Mouse (Mus musculus) lung, postnatal 14 days (tissue): Measurements from ENCODE around the gene Fbxo41.
"Not testable (repeated sequence)": the region's sequence is repeated elsewhere in the genome, so short reads cannot be mapped to it uniquely, and the experiment has no call there.

Experiments used
- DNase-seq: peaks from one replicate; pipeline ENCODE4 v3.0.0; 2021

Fbxo41 gene

GRCm38 (mm10) chr6:85490252-85490651 lies 12.5 kb downstream of the Fbxo41 start:
- DNase-seq, result no peak

GRCm38 (mm10) chr6:85489717-85490116 lies 13.1 kb downstream of the Fbxo41 start:
- no peak for DNase-seq

DNA sequence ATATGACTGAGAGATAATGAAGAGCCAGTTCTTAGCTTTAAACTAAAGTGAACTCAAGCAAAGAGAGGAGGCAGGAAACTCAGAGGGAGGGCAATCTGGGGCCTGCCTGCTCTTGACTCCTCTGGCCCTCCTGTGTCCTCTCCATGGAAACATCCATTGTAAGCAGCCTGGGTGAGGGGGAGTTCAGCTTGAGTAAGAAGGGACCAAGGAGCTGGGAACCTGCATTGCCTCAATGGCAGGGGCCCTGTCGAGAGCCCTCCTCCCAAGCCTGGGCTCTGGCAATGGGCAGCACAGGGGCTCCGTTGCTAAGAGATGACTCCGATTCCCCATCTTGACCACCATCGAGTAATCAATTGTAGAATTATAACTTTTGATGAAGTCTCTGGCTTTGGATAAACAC lies 14.3 kb downstream of the Fbxo41 start:
- no peak for DNase-seq

GRCm38 (mm10) chr6:85485738-85486137 lies 17.1 kb downstream of the Fbxo41 start:
- DNase-seq, result no peak

- no peak for DNase-seq
Measured at GRCm38 (mm10) chr6:85483843-85484721, 18.7 kb downstream of the Fbxo41 start.

DNA sequence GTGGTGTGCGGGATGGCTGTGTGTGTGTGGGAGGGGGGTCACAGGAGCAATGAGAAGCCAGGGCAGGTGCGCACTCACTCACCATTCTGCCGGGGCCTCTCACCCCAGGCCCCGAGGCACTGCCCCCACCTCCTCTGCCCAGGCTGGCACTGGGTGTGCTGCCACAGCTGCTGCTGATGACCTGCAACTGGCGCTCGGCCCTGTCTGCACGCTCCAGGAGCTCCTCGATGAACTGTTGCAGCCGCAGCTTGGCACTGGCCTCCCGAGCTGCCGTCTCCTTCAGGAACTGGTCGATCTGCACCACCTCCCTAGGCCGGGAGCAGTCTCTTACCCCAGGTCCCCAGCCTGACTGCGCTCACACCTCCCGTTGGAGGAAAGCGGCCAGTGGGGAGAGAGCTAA lies 22.1 kb downstream of the Fbxo41 start:
- no peak for DNase-seq

DNA sequence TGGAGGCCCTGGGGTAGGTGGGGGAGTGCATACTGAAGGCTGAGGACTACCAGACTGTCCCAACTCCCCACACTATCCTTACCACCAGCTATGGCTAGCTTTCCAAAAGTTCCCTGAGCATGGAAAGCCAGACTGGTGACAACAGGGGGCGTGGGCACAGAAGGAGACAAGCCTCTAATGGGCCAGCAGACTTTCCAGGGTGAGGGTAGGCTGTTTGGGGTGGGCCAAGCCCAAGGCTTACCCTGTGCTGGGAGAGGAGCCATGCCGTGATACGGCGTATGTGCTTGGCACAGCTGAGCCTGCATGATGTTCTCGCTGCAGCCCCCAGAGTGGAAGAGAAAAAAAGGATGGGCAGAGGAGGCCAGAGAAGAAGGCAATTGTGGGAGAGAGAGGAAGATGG lies 22.8 kb downstream of the Fbxo41 start:
- no peak for DNase-seq

- DNase-seq, result no peak
Measured at GRCm38 (mm10) chr6:85478416-85478815, 24.4 kb downstream of the Fbxo41 start.

- DNase-seq, result peak; percentile 32
Measured at GRCm38 (mm10) chr6:85477366-85477917, 25.4 kb downstream of the Fbxo41 start.

GRCm38 (mm10) chr6:85475581-85475980 lies 27.2 kb downstream of the Fbxo41 start:
- DNase-seq, result no peak

- DNase-seq, result no peak
Measured at GRCm38 (mm10) chr6:85472542-85472941, 30.3 kb downstream of the Fbxo41 start.

DNA sequence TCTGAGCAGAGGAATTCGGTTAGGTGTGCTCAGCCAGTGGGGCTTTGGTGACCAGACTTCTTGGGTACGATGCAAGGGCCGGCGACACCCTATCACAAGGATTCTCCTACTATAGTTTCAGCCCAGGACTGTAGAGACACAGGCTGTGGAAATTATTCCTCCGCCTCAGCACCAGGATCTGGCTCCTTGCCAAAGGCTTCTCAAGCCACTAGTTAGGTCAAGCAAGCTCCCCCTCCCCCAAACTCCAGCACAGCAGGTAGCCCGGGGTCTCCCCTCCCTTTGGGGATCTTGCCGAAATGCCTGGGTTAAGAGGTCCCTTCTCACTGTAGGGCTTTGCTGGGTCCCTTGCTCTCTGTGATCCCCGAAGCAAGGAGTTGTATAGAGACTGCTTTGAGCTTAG lies 30.8 kb downstream of the Fbxo41 start:
- DNase-seq, result no peak

- no peak for DNase-seq
Measured at GRCm38 (mm10) chr6:85469660-85470430, 32.9 kb downstream of the Fbxo41 start.

GRCm38 (mm10) chr6:85465381-85465780 lies 37.4 kb downstream of the Fbxo41 start:
- no peak for DNase-seq

DNA sequence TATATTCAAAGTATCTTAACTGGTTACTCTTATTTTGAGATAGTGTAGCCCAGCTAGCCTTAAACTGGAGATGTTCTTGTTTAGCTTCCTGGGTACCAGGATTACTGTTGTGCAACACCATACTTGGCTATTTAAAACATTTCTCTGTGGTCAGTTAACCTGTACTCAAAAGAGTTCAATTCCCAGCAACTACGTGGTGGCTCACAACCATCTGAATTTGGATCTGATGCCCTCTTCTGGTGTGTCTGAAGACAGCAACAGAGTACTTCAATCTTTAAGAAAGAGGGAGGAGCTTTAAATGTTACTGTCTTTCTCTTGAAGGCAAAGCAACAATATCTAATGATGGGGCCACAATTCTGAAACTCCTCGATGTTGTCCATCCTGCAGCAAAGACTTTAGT lies 43.2 kb downstream of the Fbxo41 start:
- DNase-seq, result no peak

DNA sequence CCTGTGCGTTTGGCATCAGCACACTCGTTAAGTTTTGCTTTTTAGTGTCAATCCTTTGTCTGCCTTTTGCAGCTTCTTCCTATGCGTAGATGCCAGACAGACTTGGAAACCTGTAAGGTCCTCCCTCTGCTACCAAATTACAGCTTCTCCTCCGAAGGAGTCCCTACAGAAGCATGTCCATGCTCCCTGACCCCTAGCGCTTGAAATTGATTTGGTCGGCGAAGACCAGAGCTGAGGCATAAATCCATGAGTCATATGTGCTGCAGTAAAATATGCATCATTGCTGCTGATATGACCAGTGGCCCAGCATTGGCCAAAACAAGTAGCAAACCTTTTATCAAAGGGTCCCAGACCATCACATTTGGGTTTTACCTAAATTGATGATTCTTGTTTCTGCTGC lies 50.0 kb downstream of the Fbxo41 start:
- no peak for DNase-seq

GRCm38 (mm10) chr6:85452411-85452665 lies 50.5 kb downstream of the Fbxo41 start:
- no peak for DNase-seq

- peak; percentile 97 for DNase-seq
Measured at GRCm38 (mm10) chr6:85451664-85452410, 51.0 kb downstream of the Fbxo41 start, which contains the start of gene Pradc1. Gene Pradc1, minus strand, starts transcription at chr6:85451970.

DNA sequence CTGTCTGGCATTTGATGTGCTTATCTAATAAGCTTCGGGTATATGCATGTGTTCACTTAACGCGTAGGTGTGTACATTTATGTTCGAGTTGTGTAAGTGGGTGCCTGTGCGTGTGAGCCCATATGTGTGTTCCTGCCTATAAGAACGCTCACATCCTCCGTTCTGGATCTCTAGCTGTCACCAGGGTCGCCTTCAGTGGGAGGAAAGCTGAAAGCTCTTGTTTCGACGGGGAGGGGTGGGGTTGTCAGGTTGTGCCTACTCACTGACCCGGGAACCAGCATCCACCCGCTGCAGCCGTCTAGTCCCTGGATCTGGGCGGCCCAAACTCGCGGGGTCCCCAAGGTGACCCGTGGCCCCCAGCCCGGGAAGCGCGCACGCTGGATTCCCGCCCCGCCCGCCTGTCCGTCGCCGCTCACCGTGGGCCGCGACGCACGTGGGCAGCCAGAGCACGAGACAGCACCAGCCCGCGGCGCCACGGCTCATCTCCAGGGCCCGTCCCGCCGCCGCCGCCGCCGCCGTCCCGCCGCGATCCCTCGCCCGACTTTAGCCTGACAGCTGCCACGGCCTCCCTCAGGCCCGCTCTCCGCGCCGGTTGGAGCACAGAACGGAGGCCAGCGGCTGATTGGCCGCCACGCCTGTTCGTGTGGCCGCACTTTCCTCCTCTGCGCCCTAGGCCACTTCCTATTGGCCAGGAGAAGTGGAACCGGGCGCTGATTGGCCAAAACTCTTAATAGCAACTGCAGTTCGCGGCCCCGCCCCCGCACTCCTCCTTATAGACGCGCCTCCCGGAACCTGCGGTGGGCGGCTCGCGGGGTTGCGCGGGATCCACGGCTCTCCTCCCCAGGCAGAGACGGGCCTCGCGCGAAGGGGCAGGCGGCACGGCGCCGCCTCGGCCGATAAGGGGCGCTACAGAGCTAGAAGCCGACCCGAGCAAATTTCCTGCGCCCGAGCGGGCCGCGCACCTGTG lies 51.8 kb downstream of the Fbxo41 start, which contains the start of gene Cct7:
Gene Cct7, plus strand, starts transcription at position 818 of the 967 bp plus-strand sequence.
- DNase-seq, result peak; percentile 99

DNA sequence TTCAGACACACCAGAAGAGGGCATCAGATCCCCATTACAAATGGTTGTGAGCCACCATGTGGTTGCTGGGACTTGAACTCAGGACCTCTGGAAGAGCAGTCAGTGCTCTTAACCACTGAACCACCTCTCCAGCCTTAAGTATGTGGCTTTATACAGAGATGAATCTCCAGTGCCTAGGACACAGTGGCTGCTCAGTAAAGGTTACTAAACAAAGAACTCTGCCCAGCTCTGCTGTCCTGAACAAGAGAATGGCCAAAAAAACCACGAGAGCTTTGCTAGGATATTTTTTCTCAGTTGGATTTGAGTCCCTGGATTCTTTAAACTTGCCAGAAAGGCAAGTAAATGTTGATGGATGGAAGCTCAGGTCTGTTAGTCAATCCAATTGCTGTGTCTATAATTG lies 52.7 kb downstream of the Fbxo41 start:
- not testable (repeated sequence) for DNase-seq

DNA sequence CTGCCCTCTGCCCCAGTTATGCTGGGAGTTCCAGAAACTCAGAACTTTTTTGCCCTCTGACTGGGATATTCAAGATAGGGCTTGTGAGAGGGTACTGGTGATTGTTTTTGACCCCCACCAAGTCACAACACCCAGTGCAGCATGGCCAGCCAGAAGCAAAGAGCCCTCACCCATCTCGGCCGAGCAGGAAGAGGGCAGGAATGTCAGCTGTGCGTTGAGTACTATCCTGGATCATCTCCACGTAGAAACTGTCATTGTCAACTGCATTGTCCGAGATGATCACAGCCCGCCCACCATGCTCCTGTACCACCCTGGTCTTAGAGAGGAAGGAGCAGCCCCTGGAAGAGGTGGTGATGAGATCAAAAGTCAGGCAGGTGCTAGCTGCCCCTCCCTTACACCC lies 55.4 kb downstream of the Fbxo41 start:
- no peak for DNase-seq

GRCm38 (mm10) chr6:85445286-85445685 lies 57.5 kb downstream of the Fbxo41 start:
- no peak for DNase-seq
